Mouse (Mus musculus) lung, postnatal 10 days (tissue): ENCODE measurements around the gene Igfbp7.

ENCODE experiments used
- DNase-seq: peaks from one replicate; pipeline ENCODE4 v3.0.0; 2021

The Igfbp7 gene

GRCm38 (mm10) chr5:77407341-77408298 lies at the start of gene Igfbp7:
TSS of gene Igfbp7 (minus strand) at chr5:77408041.
- DNase-seq, result peak; percentile 86

GRCm38 (mm10) chr5:77452103-77452502 lies 44.3 kb upstream of the Igfbp7 start:
- DNase-seq, result no peak

DNA sequence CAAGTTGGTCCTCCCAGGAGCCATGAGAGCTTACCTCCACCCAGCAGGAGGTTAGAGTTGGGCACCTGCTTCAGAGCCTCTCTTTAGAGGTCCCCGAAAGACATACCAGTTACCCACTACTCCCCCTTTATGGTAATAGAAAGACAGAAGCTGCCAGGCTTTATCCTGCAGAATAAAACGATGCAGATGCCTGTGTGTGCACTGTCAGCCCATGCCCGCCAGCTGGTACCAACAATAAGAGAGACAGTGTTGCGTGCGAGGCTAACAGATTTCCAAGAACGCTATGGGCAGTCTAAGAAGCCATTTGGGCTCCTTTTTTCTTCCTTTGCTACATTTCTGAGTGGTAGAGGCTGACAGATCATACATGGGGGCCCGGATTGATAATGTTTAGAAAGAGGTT lies 41.7 kb upstream of the Igfbp7 start:
- no peak for DNase-seq

GRCm38 (mm10) chr5:77445431-77445830 lies 37.6 kb upstream of the Igfbp7 start:
- no peak for DNase-seq

- DNase-seq, result no peak
Observed at GRCm38 (mm10) chr5:77443889-77444573, 36.2 kb upstream of the Igfbp7 start.

- no peak for DNase-seq
Observed at GRCm38 (mm10) chr5:77442856-77443623, 35.2 kb upstream of the Igfbp7 start.

DNA sequence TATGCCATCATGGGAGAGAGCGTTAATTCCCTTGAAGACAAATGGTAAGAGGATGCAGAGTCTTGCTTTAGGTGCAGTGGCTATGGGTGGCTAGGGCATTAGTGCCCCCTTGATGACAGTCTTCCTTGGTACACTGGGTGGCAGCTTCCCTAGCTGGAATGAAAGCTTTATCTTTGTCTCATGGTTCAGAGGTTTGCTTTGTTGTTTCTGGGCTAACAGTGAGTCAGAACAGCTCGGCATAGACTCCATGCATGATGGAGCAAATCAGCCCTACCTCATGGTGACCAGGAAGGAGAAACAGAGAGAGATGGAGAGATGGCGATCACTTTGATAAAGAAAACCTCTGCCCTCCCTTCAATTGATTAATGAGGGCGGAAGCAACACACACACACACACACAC lies 28.5 kb upstream of the Igfbp7 start:
- DNase-seq, result no peak

GRCm38 (mm10) chr5:77434060-77434459 lies 26.2 kb upstream of the Igfbp7 start:
- DNase-seq, result no peak

DNA sequence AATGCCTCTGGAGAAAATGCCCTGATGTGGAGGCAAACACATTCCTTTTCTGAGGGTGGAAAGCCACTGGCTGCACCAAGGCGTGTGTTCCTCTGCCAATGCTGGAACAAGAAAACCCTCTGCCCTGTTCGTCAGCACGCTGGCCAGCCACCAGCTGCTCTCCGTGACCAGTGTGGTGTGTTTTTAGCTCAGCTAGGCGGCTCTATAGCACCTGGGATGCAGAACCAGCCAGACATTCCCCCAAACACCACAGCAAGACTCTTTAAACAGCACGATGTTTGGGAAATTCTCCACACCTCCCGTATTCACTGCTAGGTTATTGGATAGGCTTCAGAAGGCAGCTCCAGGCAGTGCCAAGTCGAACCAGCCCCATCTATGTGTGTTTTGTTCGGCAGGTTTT lies 25.7 kb upstream of the Igfbp7 start:
- DNase-seq, result no peak

- DNase-seq, result no peak
Observed at GRCm38 (mm10) chr5:77433119-77433518, 25.3 kb upstream of the Igfbp7 start.

DNA sequence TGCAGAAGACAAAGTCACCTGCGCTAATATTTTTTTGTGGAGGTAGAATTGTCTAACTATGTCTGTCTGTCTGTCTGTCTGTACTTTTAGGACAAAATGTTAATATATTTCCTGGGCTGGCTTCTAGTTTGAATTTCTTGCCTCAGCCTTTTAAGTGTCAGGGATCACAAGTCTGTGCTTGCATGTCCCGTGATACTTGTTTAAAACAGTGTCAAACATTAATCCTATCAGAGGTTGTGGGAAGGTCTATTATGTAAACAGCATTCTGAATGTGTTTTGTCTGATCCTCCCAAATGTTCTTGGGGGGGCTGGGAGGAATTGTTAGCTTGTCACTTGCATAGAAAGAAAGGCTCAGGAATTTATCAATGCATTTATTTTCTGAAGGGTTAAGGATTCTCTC lies 24.6 kb upstream of the Igfbp7 start:
- no peak for DNase-seq

- no peak for DNase-seq
Observed at GRCm38 (mm10) chr5:77431068-77431467, 23.2 kb upstream of the Igfbp7 start.

DNA sequence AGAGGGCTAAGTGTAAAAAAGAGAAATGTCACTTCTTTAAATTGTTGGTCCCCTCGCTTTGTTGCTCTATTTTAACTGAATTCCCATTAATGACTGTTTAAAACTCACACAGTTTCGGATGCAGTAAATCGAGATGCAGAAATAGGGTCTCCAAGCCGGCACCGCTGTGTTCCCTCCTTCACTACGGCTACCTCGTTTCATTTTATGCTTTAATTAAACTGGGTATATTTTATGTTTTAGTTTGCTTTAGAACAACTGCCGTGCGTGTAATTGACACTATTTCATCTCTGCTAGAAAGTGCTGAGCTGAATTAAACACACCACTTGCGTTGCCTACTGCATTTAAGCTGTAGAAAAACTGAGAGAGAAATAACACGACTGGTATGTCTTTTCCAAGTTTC lies 22.6 kb upstream of the Igfbp7 start:
- DNase-seq, result no peak

- DNase-seq, result no peak
Observed at GRCm38 (mm10) chr5:77430049-77430448, 22.2 kb upstream of the Igfbp7 start.

DNA sequence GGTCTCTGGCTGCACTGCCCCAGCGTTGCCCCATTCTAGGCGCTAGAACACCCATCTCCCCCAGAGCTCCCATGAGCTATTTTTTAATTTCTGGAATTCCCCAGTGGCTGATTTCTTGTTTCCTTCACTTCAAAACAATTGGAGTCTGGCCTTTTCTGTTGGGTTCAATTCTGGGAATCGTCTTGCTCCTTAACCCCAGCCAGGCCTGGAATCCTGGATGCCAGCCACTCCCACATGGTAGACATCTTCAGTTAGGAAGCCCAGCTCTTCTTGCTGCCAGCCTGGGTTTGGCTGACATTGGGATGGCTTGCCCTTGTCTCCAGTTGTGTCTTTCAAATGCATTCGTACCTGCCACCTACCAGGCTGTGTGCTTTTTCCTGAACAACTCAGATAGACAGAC lies 20.7 kb upstream of the Igfbp7 start:
- DNase-seq, result no peak

DNA sequence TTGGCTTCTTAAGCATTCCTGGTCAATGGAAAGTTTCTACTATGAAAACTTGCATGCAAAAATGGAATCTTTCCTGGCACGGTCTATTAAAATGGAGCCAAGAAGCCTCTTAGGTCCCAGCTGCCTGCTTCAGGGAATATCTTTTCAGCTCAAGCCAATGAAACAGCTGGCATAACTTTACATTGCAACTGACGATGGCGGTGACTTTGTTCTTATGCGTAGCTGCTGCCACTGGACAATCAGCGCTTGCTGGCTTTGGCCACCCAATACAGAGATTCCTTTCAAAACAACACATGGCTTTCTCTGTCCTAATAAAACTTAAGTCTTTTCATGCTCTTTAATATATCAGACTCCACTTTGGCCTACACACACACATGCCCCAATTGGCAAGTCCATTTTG lies 20.1 kb upstream of the Igfbp7 start:
- DNase-seq, result no peak

DNA sequence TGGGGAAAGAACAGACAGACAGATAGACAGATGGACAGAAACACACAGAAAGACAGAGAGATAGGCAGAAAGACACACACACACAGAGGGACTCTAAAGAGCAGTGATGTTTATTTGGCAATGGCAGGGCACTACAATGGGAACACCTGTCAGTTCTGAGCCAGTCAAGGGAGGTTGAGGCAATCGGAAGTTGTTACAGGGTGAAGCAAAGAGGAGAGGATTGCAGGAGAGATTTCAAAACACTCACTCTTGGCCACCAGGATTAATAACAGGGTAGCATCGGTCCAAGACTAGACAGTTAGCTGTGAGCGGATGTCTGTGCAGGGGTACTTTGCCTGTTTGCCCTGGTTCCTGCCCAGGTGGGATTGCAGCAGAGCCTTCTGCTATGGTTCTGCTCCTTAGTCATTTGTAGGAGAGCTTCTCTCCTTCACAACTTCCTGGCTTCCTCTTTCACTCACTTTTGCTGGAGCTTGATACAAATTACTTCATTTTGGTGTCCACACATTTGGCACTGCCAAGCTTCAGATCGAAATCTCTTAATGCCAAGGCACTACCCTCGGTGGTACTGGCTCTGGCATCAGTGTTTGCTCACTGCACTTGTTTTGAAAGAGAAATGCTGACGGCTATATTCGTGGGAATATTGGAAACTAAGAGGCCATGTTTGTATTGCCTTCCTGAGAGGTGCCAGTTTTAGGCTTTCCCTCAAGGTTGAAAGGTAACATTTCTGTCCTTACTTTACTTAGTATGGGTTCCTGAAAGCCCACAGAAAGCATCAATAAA lies 18.1 kb upstream of the Igfbp7 start:
- no peak for DNase-seq

DNA sequence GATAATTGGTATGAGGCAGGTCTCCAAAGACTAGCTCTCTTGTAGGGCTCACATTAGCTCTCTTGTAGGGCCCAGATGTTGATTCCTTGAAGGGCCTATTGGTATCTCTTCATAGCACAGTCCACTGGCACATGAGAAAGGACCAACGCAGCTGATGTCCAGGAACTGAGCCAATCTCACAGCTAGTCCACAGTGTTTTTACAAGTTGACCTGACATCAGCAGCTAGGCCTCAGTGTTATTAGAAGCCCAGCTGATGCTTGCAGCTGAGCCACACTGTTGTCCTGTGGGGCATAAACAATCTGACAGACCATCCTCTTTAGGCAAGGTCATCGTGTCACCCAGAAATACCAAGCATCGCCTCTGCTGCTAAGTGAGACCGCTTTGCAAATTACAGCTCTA lies 11.7 kb upstream of the Igfbp7 start:
- peak; percentile 58 for DNase-seq

DNA sequence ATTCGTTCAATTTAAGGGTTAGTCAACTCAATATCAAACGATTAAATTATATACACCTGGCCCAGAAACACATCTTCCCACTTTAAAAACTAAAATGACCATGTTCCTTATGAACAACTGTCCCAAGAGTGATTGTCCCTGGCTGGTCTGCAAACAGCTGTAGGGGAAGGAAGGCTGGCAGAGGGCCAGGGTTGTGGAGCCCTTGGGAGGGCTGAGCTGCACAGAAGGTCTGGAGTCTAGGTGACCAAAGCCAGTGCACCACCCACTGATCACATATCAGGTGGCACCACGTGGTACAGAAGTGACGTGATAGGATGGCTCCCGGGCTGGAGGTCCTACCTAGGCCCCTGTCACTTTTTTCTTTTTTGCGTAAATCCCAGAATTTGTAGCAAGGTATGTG lies 8.2 kb upstream of the Igfbp7 start:
- DNase-seq, result no peak

DNA sequence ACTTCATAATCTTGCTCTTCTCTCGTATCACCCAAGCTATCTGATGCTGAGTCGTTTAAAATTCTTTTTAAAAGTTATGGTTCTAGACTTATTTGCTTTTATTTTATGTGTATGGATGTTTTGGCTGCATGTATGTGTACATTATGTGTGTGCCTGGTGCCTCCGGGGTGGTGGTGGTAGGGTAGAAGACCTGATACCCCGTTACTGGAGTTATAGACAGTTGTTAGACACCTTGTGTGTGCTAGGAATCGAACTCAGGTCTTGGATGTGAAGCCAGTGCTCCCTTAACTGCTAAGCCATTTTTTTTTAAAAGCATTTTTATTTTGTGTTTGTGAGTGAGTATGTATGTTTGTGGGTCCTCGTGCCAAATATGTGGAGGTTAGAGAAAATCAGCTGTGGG lies 689 bp upstream of the Igfbp7 start:
- DNase-seq, result no peak

- DNase-seq, result peak; percentile 74
Observed at GRCm38 (mm10) chr5:77406371-77406871, 1.4 kb downstream of the Igfbp7 start.

GRCm38 (mm10) chr5:77405455-77406057 lies 2.3 kb downstream of the Igfbp7 start:
- DNase-seq, result no peak
